Mouse (Mus musculus) limb, embryonic 11.5 days (tissue): ENCODE measurements around the gene Abt1. TPM values are rescaled to one million over a fixed set of nuclear protein-coding genes. Genes with fewer than 3 reads are reported as not detected.

Experiments
- ATAC-seq: fragments of 200-750 bp; cut with Nextera tagmentation; 2 replicates; pipeline ENCODE4 v1.8.0; 2017; ENCODE audit warnings: low read depth; ENCODE audit not compliant: insufficient number of reproducible peaks, low FRiP score, low TSS enrichment
- DNase-seq: peaks from one replicate; pipeline ENCODE4 v3.0.0-alpha.2; 2015; ENCODE audit warnings: low spot score
- H3K27ac ChIP-seq: fragments of 300-500 bp; sonication (generic); replicated peaks from 2 replicates; pipeline ENCODE4 v1.5.1; 2014; ENCODE audit warnings: low read depth, mild to moderate bottlenecking, low read length
- H3K27me3 ChIP-seq: fragments of 300-500 bp; sonication (generic); 2 replicates; pipeline ENCODE4 v1.6.1; 2014; ENCODE audit warnings: mild to moderate bottlenecking, low read length, mixed read lengths; ENCODE audit not compliant: control insufficient read depth, insufficient read depth
- H3K36me3 ChIP-seq: fragments of 300-500 bp; sonication (generic); 2 replicates; pipeline ENCODE4 v1.6.1; 2014; ENCODE audit warnings: mild to moderate bottlenecking, low read length, moderate library complexity, mixed read lengths; ENCODE audit not compliant: control insufficient read depth, insufficient read depth
- H3K4me1 ChIP-seq: fragments of 300-500 bp; sonication (generic); 2 replicates; pipeline ENCODE4 v1.6.1; 2014; ENCODE audit warnings: low read length, mixed read lengths; ENCODE audit not compliant: control insufficient read depth, insufficient read depth
- H3K4me2 ChIP-seq: fragments of 300-500 bp; sonication (generic); 2 replicates; pipeline ENCODE4 v1.6.1; 2014; ENCODE audit warnings: low read depth, mild to moderate bottlenecking, moderate library complexity; ENCODE audit not compliant: severe bottlenecking
- H3K4me3 ChIP-seq: fragments of 300-500 bp; sonication (generic); 2 replicates; pipeline ENCODE4 v1.5.1; 2014; ENCODE audit warnings: low read depth, low read length
- H3K9ac ChIP-seq: fragments of 300-500 bp; sonication (generic); 2 replicates; pipeline ENCODE4 v1.6.1; 2014; ENCODE audit warnings: mild to moderate bottlenecking, low read length
- H3K9me3 ChIP-seq: fragments of 300-500 bp; sonication (generic); 2 replicates; pipeline ENCODE4 v1.6.1; 2016; ENCODE audit warnings: low read length; ENCODE audit not compliant: control insufficient read depth
- WGBS: fragments of 180-500 bp; shearing (Covaris S2); extraction: QIAGEN DNeasy Blood & Tissue Kit; methylation state at CpG from one replicate; pipeline ENCODE4 v1.1.7; 2014; 5-methylcytosine and 5-hydroxymethylcytosine counted together
- polyA plus RNA-seq: library from polyadenylated mRNA; unstranded; fragments of >200 nt; fragmentation: Nextera tagmentation; extraction: Ambion mirVana; gene quantifications from 2 replicates; pipeline ENCODE4 v1.2.1, GENCODE M21; 2014

Gene Abt1
- polyA plus RNA-seq, 1 experiment from 2014 or later, result 17.4 TPM

GRCm38 (mm10) chr13:23462063-23462462 lies 38.4 kb upstream of the Abt1 start:
- no peak overlapping the region for H3K27ac ChIP-seq
- ATAC-seq (no peak), DNase-seq (no peak)
- no peak overlapping the region for H3K4me2 ChIP-seq
- H3K36me3 ChIP-seq, result no peaks in the 10 kb centered on the region
- WGBS, result 83% methylated on average over 4 of the region's 4 CpGs
- no peaks in the 10 kb centered on the region for H3K9me3 ChIP-seq
- no peaks in the 10 kb centered on the region for H3K27me3 ChIP-seq
- no peak overlapping the region for H3K4me3 ChIP-seq
- peaks cover 4% of the 10 kb centered on the region; the same call in 1 of the 2 replicates for H3K4me1 ChIP-seq
- no peak overlapping the region for H3K9ac ChIP-seq

DNA sequence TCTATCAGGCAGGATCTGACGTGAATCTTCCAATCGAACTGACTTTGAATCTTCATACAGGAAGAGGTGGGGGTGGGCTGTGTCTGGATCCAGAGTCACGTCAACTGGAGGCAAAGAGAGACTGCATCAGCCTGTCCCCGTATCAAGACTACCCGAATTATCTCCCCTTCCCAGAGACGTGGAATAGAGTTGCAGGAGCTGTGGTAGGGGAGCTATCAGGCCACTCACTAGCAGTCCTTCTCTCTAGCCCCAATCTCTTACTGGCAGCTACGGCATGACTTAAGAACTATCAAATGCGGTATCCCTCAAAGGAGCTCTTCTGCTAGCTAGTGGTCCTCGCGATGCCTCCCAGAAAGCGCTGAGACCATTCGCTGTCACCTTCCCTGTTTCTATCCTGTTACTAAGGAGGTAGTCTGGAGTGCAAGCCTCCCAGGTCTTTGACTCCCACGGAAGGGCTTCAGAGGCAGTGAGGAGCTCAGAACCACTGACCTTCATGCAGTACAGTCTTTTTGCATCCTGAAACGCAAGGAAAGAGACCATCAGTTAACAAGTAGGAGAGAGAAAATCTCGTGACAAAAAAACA lies 35.7 kb upstream of the Abt1 start:
- WGBS, result 16% methylated on average over 15 of the region's 15 CpGs
- DNase-seq (no peak), ATAC-seq (no peak)
- H3K4me2 ChIP-seq, result no peak overlapping the region; the same call in 1 of the 2 replicates
- H3K27ac ChIP-seq, result no peak overlapping the region
- no peaks in the 10 kb centered on the region for H3K4me1 ChIP-seq
- no peaks in the 10 kb centered on the region for H3K27me3 ChIP-seq
- H3K9ac ChIP-seq, result no peak overlapping the region
- H3K4me3 ChIP-seq, result no peak overlapping the region
- no peaks in the 10 kb centered on the region for H3K9me3 ChIP-seq
- no peaks in the 10 kb centered on the region for H3K36me3 ChIP-seq

GRCm38 (mm10) chr13:23453926-23454325 lies 30.3 kb upstream of the Abt1 start:
- Histone ChIP-seq H3K4me3 (peak overlapping the region; percentile 50), H3K4me2 (peak overlapping the region; percentile 55), H3K27me3 (no peaks in the 10 kb centered on the region), H3K36me3 (no peaks in the 10 kb centered on the region), H3K9ac (peak overlapping the region; percentile 74), H3K4me1 (no peaks in the 10 kb centered on the region), H3K9me3 (no peaks in the 10 kb centered on the region), H3K27ac (peak overlapping the region; percentile 53)
- 1% methylated on average over 9 of the region's 9 CpGs for WGBS
- DNase-seq, result no peak
- no peak for ATAC-seq

GRCm38 (mm10) chr13:23453362-23453862 lies 29.7 kb upstream of the Abt1 start:
- H3K36me3 ChIP-seq, result no peaks in the 10 kb centered on the region
- H3K9me3 ChIP-seq, result no peaks in the 10 kb centered on the region
- ATAC-seq (peak; percentile 83), DNase-seq (peak; percentile 84)
- H3K27me3 ChIP-seq, result no peaks in the 10 kb centered on the region
- H3K4me1 ChIP-seq, result no peaks in the 10 kb centered on the region
- H3K9ac ChIP-seq, result peak overlapping the region; percentile 74
- peak overlapping the region; percentile 53 for H3K27ac ChIP-seq
- peak overlapping the region; percentile 55 for H3K4me2 ChIP-seq
- peak overlapping the region; percentile 50 for H3K4me3 ChIP-seq
- under 1% methylated on average over 25 of the region's 25 CpGs for WGBS

- Histone ChIP-seq H3K36me3 (no peaks in the 10 kb centered on the region), H3K4me1 (no peaks in the 10 kb centered on the region), H3K4me3 (peak overlapping the region; percentile 49), H3K27ac (no peak overlapping the region), H3K27me3 (no peaks in the 10 kb centered on the region), H3K9me3 (no peaks in the 10 kb centered on the region), H3K4me2 (peak overlapping the region; percentile 64), H3K9ac (peak overlapping the region; percentile 40)
- no peak for ATAC-seq
- WGBS, result under 1% methylated on average over 15 of the region's 15 CpGs
- DNase-seq, result peak; percentile 95
Observed at GRCm38 (mm10) chr13:23450398-23450797, 26.7 kb upstream of the Abt1 start.

- Histone ChIP-seq H3K9me3 (no peaks in the 10 kb centered on the region), H3K27ac (no peak overlapping the region), H3K27me3 (no peaks in the 10 kb centered on the region), H3K36me3 (no peaks in the 10 kb centered on the region), H3K4me1 (no peaks in the 10 kb centered on the region), H3K4me2 (peak overlapping the region; percentile 64), H3K4me3 (peak overlapping the region; percentile 49), H3K9ac (0 out of 2 replicates have a peak overlapping the region, but pooled peaks have one; percentile 34)
- peak; percentile 86 for DNase-seq
- ATAC-seq, result no peak
- WGBS, result under 1% methylated on average over 24 of the region's 24 CpGs
Observed at GRCm38 (mm10) chr13:23449235-23450095, 25.8 kb upstream of the Abt1 start.

DNA sequence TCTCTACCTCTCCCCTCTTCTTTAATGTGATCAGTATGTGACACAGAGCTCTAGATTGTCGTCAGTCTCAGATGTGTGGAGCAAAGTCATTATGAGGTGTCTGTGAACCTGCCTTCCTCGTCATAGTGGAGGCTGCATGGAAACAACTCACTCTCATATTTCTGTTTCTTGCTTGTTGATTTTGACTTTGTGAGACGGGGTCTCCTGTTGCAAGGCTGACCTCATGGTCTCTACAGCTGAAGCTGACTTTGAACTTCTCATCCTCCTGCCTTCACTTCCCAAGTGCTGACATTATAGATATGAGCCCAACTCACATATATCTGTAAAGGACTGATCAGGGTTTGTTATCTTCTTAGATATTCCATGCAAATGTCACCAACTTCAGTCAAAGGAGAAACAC lies 25.1 kb upstream of the Abt1 start:
- no peak for ATAC-seq
- no peak for DNase-seq

GRCm38 (mm10) chr13:23446498-23446952 lies 22.9 kb upstream of the Abt1 start:
- peak; percentile 94 for DNase-seq
- peak overlapping the region; percentile 62 for H3K4me3 ChIP-seq
- peak overlapping the region; percentile 79 for H3K4me2 ChIP-seq
- peak overlapping the region; percentile 45 for H3K9ac ChIP-seq
- ATAC-seq, result peak; percentile 49
- WGBS, result 0% methylated on average over 16 of the region's 16 CpGs
- no peaks in the 10 kb centered on the region for H3K9me3 ChIP-seq
- no peaks in the 10 kb centered on the region for H3K4me1 ChIP-seq
- H3K27ac ChIP-seq, result no peak overlapping the region; the same call in 1 of the 2 replicates
- H3K36me3 ChIP-seq, result no peaks in the 10 kb centered on the region
- no peaks in the 10 kb centered on the region for H3K27me3 ChIP-seq

More for the DNA sequence above, 25.1 kb upstream of the Abt1 start:
- Histone ChIP-seq H3K4me1 (no peaks in the 10 kb centered on the region), H3K27me3 (no peaks in the 10 kb centered on the region), H3K36me3 (no peaks in the 10 kb centered on the region), H3K9ac (no peak overlapping the region), H3K4me3 (peak overlapping the region; percentile 49), H3K9me3 (no peaks in the 10 kb centered on the region), H3K27ac (no peak overlapping the region), H3K4me2 (peak overlapping the region; percentile 64)
- 37% methylated on average over 3 of the region's 3 CpGs for WGBS
